Mouse (Mus musculus) cortical plate, adult 2 months (tissue): ENCODE data around the gene Tbx5. TPM values are rescaled to one million over a fixed set of nuclear protein-coding genes. Genes with fewer than 3 reads are reported as not detected.
"Not testable (repeated sequence)": the region's sequence is repeated elsewhere in the genome, so short reads cannot be mapped to it uniquely, and the experiment has no call there.

Experiments used
- H3K27ac ChIP-seq: fragments of 200-500 bp; 2 replicates; pipeline ENCODE4 v1.5.1; 2012; ENCODE audit warnings: low read length, control low read depth, inconsistent platforms; ENCODE audit not compliant: insufficient read depth
- H3K4me1 ChIP-seq: fragments of 200-500 bp; 2 replicates; pipeline ENCODE4 v1.6.1; 2011; ENCODE audit warnings: low read length; ENCODE audit not compliant: control insufficient read depth, insufficient read depth
- H3K4me3 ChIP-seq: fragments of 200-500 bp; 2 replicates; pipeline ENCODE4 v1.5.1; 2011; ENCODE audit warnings: mild to moderate bottlenecking, low read length, control low read depth; ENCODE audit not compliant: insufficient read depth
- CTCF ChIP-seq: fragments of 200-500 bp; IDR thresholded peaks from 2 replicates; pipeline ENCODE4 v1.5.1; 2011; ENCODE audit warnings: mild to moderate bottlenecking, control low read depth, low read length; ENCODE audit not compliant: insufficient read depth; ENCODE audit errors: extremely low read depth
- POLR2A ChIP-seq: fragments of 200-500 bp; IDR thresholded peaks from 2 replicates; pipeline ENCODE4 v1.6.1; 2011; ENCODE audit warnings: mild to moderate bottlenecking, low read length, control low read depth; ENCODE audit not compliant: insufficient read depth; ENCODE audit errors: extremely low read depth
- polyA plus RNA-seq: library from polyadenylated mRNA; depleted of rRNA; stranded (reverse); fragments of >200 nt; gene quantifications from 2 replicates; pipeline ENCODE4 v1.2.3, GENCODE M21; 2012

The Tbx5 gene
- polyA plus RNA-seq, 1 experiment = not detected

- Histone ChIP-seq H3K27ac (no peak overlapping the region), H3K4me3 (peak overlapping the region; percentile 1; the same call in 1 of the 2 replicates), H3K4me1 (no peaks in the 10 kb centered on the region; the same call in 1 of the 2 replicates)
- TF ChIP-seq CTCF (no peak), POLR2A (no peak)
Measured at GRCm38 (mm10) chr5:119866277-119867235, 34.1 kb downstream of the Tbx5 start.

DNA sequence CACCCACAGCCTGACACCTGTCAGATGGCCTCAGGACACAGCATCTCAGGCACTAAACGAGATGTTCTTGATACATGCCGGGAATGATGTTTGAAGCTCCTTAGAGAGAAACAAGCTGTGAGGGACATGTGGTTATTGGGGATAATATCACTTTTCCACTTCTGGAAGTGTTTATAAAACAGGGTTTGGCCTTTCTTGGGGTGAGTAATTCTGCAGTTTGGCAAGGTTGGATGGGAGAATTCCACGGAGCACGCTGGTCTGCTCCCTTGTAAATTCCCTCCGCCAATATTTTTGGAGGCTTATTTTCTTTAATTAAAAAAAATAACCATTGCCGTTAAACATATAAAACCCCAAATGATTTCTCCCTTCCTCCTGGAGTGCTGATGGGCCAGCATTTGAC is 35.5 kb downstream of the Tbx5 start:
- Histone ChIP-seq H3K27ac (no peak overlapping the region), H3K4me3 (no peak overlapping the region), H3K4me1 (no peaks in the 10 kb centered on the region; the same call in 1 of the 2 replicates)
- TF ChIP-seq CTCF (no peak), POLR2A (no peak)

- no peak overlapping the region for H3K4me3 ChIP-seq
- no peak for TF ChIP-seq POLR2A
- no peak for TF ChIP-seq CTCF
- H3K4me1 ChIP-seq = no peaks in the 10 kb centered on the region
- H3K27ac ChIP-seq = no peak overlapping the region
Measured at GRCm38 (mm10) chr5:119875421-119875820, 43.0 kb downstream of the Tbx5 start.

DNA sequence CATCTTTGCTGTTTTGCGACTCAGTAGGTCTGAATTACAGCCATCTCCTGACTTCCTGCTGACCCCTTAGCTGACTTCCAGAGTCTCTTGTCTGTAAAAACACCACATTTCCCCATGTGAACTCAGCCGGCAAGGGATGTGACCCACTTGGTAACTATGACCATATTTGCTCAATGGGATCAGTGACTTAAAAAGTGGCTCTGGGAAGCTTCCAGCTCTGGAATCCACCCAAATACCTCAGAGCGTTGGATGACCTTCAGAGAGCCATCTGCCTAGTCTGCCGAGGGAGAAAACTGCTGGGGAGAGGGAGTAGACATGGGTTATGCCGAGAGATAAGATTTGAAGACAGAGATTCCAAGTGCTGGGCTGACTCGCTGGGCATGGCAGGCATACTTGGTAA is 44.7 kb downstream of the Tbx5 start:
- TF ChIP-seq POLR2A (no peak), CTCF (no peak)
- no peak overlapping the region for H3K4me3 ChIP-seq
- H3K27ac ChIP-seq = no peak overlapping the region
- no peaks in the 10 kb centered on the region for H3K4me1 ChIP-seq

DNA sequence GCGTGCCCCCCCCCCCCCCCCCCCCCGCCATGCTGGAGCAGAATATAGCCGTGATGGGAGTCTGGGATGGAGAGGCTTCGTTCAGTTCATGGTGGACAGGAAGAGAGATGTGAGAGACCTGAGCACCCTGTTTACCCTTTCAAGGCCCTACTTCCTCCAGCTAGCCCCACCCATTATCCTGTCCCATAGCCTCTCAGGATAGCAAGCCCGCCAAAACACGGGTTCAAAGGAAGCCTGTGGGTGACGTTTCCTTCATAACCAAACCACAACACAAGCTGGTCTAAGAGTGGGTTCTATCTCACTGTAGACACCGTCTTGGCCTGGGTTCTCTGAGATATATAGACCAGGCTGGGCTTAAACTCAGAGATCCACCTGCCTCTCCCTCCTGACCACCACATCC is 53.1 kb downstream of the Tbx5 start:
- no peak for TF ChIP-seq POLR2A
- no peak for TF ChIP-seq CTCF
- H3K4me1 ChIP-seq = no peaks in the 10 kb centered on the region
- no peak overlapping the region for H3K27ac ChIP-seq
- no peak overlapping the region for H3K4me3 ChIP-seq

DNA sequence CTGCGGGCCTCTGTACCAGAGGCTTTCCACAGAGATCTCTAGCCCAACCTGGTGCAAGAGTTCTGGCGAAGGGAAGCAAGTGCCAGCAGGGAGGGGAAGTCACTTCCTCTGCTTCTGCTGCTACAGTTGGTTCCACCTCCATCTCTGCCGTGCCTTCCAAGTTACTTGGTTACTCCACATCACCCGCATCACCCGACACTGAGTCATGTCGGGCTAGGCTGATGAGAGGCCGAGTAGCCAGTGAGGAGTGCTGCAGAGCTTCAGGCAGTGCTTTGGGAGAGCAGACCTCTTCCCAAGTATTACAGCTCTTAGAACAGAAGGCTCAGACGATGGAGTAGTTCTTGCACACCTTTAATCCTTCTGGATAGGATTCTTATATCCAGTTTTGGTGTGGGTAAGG is 54.9 kb downstream of the Tbx5 start:
- no peaks in the 10 kb centered on the region; the same call in 1 of the 2 replicates for H3K4me1 ChIP-seq
- no peak for TF ChIP-seq CTCF
- no peak for TF ChIP-seq POLR2A
- no peak overlapping the region for H3K4me3 ChIP-seq
- H3K27ac ChIP-seq = no peak overlapping the region

- H3K27ac ChIP-seq = no peak overlapping the region
- no peak for TF ChIP-seq CTCF
- no peak overlapping the region for H3K4me3 ChIP-seq
Measured at GRCm38 (mm10) chr5:119891960-119892359, 59.5 kb downstream of the Tbx5 start.

GRCm38 (mm10) chr5:119893060-119893459 is 60.6 kb downstream of the Tbx5 start:
- TF ChIP-seq POLR2A (no peak), CTCF (no peak)
- Histone ChIP-seq H3K27ac (no peak overlapping the region), H3K4me1 (no peaks in the 10 kb centered on the region; the same call in 1 of the 2 replicates), H3K4me3 (no peak overlapping the region)

More at GRCm38 (mm10) chr5:119891960-119892359, 59.5 kb downstream of the Tbx5 start:
- no peaks in the 10 kb centered on the region; the same call in 1 of the 2 replicates for H3K4me1 ChIP-seq

- Histone ChIP-seq H3K27ac (no peak overlapping the region), H3K4me1 (no peaks in the 10 kb centered on the region), H3K4me3 (no peak overlapping the region)
- no peak for TF ChIP-seq CTCF
- TF ChIP-seq POLR2A = no peak
Measured at GRCm38 (mm10) chr5:119896605-119897004, 64.1 kb downstream of the Tbx5 start.

GRCm38 (mm10) chr5:119916551-119917171 is 84.2 kb downstream of the Tbx5 start:
- TF ChIP-seq CTCF (no peak), POLR2A (no peak)
- Histone ChIP-seq H3K4me1 (no peaks in the 10 kb centered on the region), H3K27ac (no peak overlapping the region), H3K4me3 (no peak overlapping the region)

DNA sequence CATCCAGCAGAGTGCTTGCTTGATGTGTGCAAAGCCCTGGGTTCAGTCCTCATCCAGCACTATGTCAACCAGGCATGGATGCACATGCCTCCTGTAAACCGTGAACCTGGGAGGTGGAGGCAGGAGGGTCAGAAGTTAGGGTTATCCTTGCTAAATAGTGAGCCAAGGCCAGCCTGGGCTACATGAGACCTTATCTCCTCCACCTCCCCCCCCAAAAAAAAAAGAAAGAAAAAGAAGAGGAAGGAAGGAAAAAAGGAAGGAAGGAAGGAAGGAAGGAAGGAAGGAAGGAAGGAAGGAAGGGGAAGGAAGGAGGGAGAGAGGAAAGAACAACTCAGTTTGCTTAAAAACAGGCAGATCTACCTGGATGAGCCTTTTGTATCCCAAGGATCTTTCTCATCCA is 85.9 kb downstream of the Tbx5 start:
- not testable (repeated sequence) for H3K4me3 ChIP-seq, H3K27ac ChIP-seq, H3K4me1 ChIP-seq
